Mouse (Mus musculus) hindbrain, embryonic 13.5 days (tissue): Measurements from ENCODE around the gene Cadm2. TPM values are rescaled to one million over a fixed set of nuclear protein-coding genes. Genes with fewer than 3 reads are reported as not detected.
A peak's percentile ranks its signal among the peaks of the same experiment; 100 is the strongest.

Source experiments
- ATAC-seq: fragments of 200-750 bp; cut with Nextera tagmentation; 2 replicates; pipeline ENCODE4 v1.8.0; 2017; ENCODE audit warnings: moderate TSS enrichment; ENCODE audit not compliant: low FRiP score
- H3K27ac ChIP-seq: fragments of 300-500 bp; sonication (generic); 2 replicates; pipeline ENCODE4 v1.5.1; 2015; ENCODE audit warnings: inconsistent platforms, mild to moderate bottlenecking, moderate library complexity
- H3K27me3 ChIP-seq: fragments of 300-500 bp; sonication (generic); 2 replicates; pipeline ENCODE4 v1.6.1; 2015; ENCODE audit warnings: mild to moderate bottlenecking, inconsistent platforms
- H3K36me3 ChIP-seq: fragments of 300-500 bp; sonication (generic); 2 replicates; pipeline ENCODE4 v1.6.1; 2015; ENCODE audit warnings: mild to moderate bottlenecking, inconsistent platforms
- H3K4me1 ChIP-seq: fragments of 300-500 bp; sonication (generic); replicated peaks from 2 replicates; pipeline ENCODE4 v1.6.1; 2015; ENCODE audit warnings: inconsistent platforms
- H3K4me2 ChIP-seq: fragments of 300-500 bp; sonication (generic); 2 replicates; pipeline ENCODE4 v1.6.1; 2015; ENCODE audit warnings: inconsistent platforms, mild to moderate bottlenecking, moderate library complexity
- H3K4me3 ChIP-seq: fragments of 300-500 bp; sonication (generic); 2 replicates; pipeline ENCODE4 v1.5.1; 2015; ENCODE audit warnings: mild to moderate bottlenecking, inconsistent platforms
- H3K9ac ChIP-seq: fragments of 300-500 bp; sonication (generic); 2 replicates; pipeline ENCODE4 v1.6.1; 2015; ENCODE audit warnings: mild to moderate bottlenecking, inconsistent platforms
- H3K9me3 ChIP-seq: fragments of 300-500 bp; sonication (generic); 2 replicates; pipeline ENCODE4 v1.6.1; 2016; ENCODE audit warnings: inconsistent platforms
- WGBS: fragments of 180-500 bp; shearing (Covaris S2); methylation state at CpG from one replicate; pipeline ENCODE4 v1.1.7; 2015; 5-methylcytosine and 5-hydroxymethylcytosine counted together
- polyA plus RNA-seq: library from polyadenylated mRNA; unstranded; fragments of >200 nt; fragmentation: Nextera tagmentation; extraction: Ambion mirVana; gene quantifications from 2 replicates; pipeline ENCODE4 v1.2.1, GENCODE M21; 2015

Gene Cadm2
- polyA plus RNA-seq, 1 experiment from 2014 or later: 31.4 TPM

DNA sequence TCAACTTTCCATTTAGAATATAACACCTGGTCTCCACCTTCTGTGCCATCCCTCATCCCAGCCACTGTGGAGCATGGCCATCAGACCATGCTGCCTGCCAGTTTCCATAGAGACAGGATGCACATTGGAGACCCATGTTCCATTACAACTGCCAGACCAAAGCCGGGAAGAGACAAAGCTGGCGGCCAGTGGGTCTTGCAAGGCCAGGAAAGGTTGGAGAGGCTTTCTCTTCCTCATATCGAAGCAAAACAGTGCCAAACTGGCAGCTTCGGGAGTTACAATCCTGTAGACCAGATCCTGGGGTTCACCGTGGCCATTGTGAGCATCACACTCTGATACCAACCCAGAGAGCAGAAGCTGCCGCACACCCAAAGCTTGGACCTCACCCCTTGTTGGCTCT lies 728.3 kb downstream of the Cadm2 start:
- peak overlapping the region; percentile 30; the same call in 1 of the 2 replicates for H3K27ac ChIP-seq
- no peak overlapping the region for H3K4me2 ChIP-seq
- H3K4me3 ChIP-seq: no peak overlapping the region
- H3K27me3 ChIP-seq: no peaks in the 10 kb centered on the region
- no peak for ATAC-seq
- no peaks in the 10 kb centered on the region for H3K9me3 ChIP-seq
- no peaks in the 10 kb centered on the region for H3K4me1 ChIP-seq
- no peak overlapping the region for H3K9ac ChIP-seq
- 81% methylated on average over 6 of the region's 6 CpGs for WGBS
- H3K36me3 ChIP-seq: no peaks in the 10 kb centered on the region

GRCm38 (mm10) chr16:66891559-66892247 lies 729.0 kb downstream of the Cadm2 start:
- Histone ChIP-seq H3K36me3 (no peaks in the 10 kb centered on the region), H3K4me1 (no peaks in the 10 kb centered on the region), H3K9me3 (no peaks in the 10 kb centered on the region), H3K27ac (no peak overlapping the region), H3K4me3 (no peak overlapping the region), H3K4me2 (no peak overlapping the region), H3K27me3 (no peaks in the 10 kb centered on the region), H3K9ac (no peak overlapping the region)
- no peak for ATAC-seq
- 57% methylated on average over 6 of the region's 6 CpGs for WGBS

DNA sequence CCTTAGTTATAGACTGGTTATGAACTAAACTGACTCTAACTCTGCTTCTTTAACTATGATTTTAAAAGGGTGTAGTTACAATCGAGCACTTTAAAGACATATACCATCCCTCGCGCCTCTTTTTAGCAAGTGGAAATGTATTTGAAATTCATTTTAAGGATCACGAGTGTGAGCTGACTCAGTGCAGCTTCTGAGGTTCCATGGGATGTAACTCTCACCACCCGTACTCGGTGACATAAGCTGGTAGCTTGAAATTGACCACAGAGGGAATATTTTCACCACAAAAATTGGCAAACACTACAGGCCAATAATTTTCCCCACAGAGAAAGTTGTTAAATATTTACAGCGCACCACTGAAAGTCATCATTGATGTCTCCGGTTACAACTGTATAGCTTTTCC lies 730.8 kb downstream of the Cadm2 start:
- WGBS: 91% methylated on average over 8 of the region's 8 CpGs

DNA sequence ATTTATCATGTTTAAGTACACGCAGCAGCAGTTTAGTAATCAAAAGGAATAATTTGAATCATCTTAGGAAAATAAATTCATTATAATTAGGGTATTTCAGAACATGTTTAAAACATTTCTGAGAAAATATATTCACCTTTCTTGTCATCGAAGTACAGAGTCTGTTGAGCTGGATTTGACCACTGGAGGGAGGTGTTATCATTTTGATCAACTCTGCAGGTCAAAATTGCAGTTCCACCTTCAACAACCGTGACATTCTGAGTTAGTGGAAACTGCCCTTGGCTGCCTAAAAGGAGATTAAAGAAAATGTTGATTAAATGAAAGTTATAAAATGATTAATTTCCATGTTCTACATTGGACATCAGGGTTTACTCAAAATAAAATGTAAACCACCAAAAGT lies 738.1 kb downstream of the Cadm2 start:
- H3K4me2 ChIP-seq: no peak overlapping the region
- WGBS: 55% methylated on average over 3 of the region's 3 CpGs
- H3K27ac ChIP-seq: no peak overlapping the region
- ATAC-seq: no peak
- H3K36me3 ChIP-seq: no peaks in the 10 kb centered on the region
- H3K4me1 ChIP-seq: no peaks in the 10 kb centered on the region
- H3K27me3 ChIP-seq: no peaks in the 10 kb centered on the region
- no peaks in the 10 kb centered on the region for H3K9me3 ChIP-seq
- H3K9ac ChIP-seq: no peak overlapping the region
- no peak overlapping the region for H3K4me3 ChIP-seq

More for the DNA sequence above, 730.8 kb downstream of the Cadm2 start:
- Histone ChIP-seq H3K27me3 (no peaks in the 10 kb centered on the region), H3K4me2 (no peak overlapping the region), H3K4me3 (no peak overlapping the region), H3K9me3 (no peaks in the 10 kb centered on the region), H3K9ac (no peak overlapping the region), H3K27ac (no peak overlapping the region), H3K4me1 (no peaks in the 10 kb centered on the region), H3K36me3 (no peaks in the 10 kb centered on the region)
- ATAC-seq: no peak

- Histone ChIP-seq H3K4me2 (no peak overlapping the region), H3K9ac (no peak overlapping the region), H3K9me3 (no peaks in the 10 kb centered on the region), H3K36me3 (no peaks in the 10 kb centered on the region), H3K4me1 (no peaks in the 10 kb centered on the region), H3K27ac (no peak overlapping the region), H3K27me3 (no peaks in the 10 kb centered on the region), H3K4me3 (no peak overlapping the region)
- ATAC-seq: no peak
- WGBS: 90% methylated on average over 3 of the region's 3 CpGs
These were observed 749.5 kb downstream of the Cadm2 start for GRCm38 (mm10) chr16:66871201-66871600.

GRCm38 (mm10) chr16:66851047-66851446 lies 769.7 kb downstream of the Cadm2 start:
- H3K36me3 ChIP-seq: no peaks in the 10 kb centered on the region
- peak; percentile 52; the same call in 1 of the 2 replicates for ATAC-seq
- no peaks in the 10 kb centered on the region for H3K27me3 ChIP-seq
- H3K27ac ChIP-seq: peak overlapping the region; percentile 58
- 29% methylated on average over 3 of the region's 3 CpGs for WGBS
- no peaks in the 10 kb centered on the region for H3K9me3 ChIP-seq
- no peak overlapping the region for H3K9ac ChIP-seq
- peaks cover 8% of the 10 kb centered on the region for H3K4me1 ChIP-seq
- H3K4me3 ChIP-seq: no peak overlapping the region
- 0 out of 2 replicates have a peak overlapping the region, but pooled peaks have one; percentile 3 for H3K4me2 ChIP-seq

GRCm38 (mm10) chr16:66824866-66825265 lies 795.8 kb downstream of the Cadm2 start:
- Histone ChIP-seq H3K4me1 (no peaks in the 10 kb centered on the region), H3K27me3 (no peaks in the 10 kb centered on the region), H3K4me3 (no peak overlapping the region), H3K9me3 (no peaks in the 10 kb centered on the region), H3K36me3 (no peaks in the 10 kb centered on the region), H3K27ac (no peak overlapping the region), H3K9ac (no peak overlapping the region), H3K4me2 (no peak overlapping the region)
- 88% methylated on average over 3 of the region's 3 CpGs for WGBS
- no peak for ATAC-seq

- H3K9me3 ChIP-seq: no peaks in the 10 kb centered on the region
- no peaks in the 10 kb centered on the region for H3K36me3 ChIP-seq
- H3K27ac ChIP-seq: no peak overlapping the region
- ATAC-seq: no peak
- H3K4me1 ChIP-seq: no peaks in the 10 kb centered on the region
- no peak overlapping the region for H3K4me3 ChIP-seq
- no peak overlapping the region for H3K4me2 ChIP-seq
- H3K27me3 ChIP-seq: no peaks in the 10 kb centered on the region
- H3K9ac ChIP-seq: no peak overlapping the region
These were observed 809.2 kb downstream of the Cadm2 start for GRCm38 (mm10) chr16:66811495-66811894.

DNA sequence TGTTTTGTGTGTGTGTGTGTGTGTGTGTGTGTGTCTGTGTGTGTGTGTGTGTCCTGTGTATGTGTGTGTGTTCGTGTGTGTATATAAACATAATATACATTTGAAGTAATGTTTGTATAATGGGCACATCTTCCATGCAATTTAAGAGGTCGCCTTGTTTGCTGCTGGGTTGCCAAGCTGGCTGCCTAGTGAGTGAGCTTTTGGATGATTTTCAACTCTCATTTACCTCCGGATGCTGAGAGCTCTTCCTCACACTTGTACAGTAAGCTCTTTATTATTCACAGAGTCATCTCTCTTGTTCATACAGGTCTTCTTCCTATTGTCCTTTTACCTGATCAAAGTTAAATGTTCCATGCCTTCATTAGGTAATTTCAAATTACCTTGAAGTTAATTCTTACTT lies 822.5 kb downstream of the Cadm2 start:
- H3K27ac ChIP-seq: no peak overlapping the region
- no peak overlapping the region for H3K4me3 ChIP-seq
- no peaks in the 10 kb centered on the region for H3K4me1 ChIP-seq
- H3K9ac ChIP-seq: no peak overlapping the region
- 83% methylated on average over 3 of the region's 3 CpGs for WGBS
- H3K36me3 ChIP-seq: no peaks in the 10 kb centered on the region
- no peak for ATAC-seq
- H3K9me3 ChIP-seq: no peaks in the 10 kb centered on the region
- no peaks in the 10 kb centered on the region for H3K27me3 ChIP-seq
- no peak overlapping the region for H3K4me2 ChIP-seq

GRCm38 (mm10) chr16:66793067-66793466 lies 827.6 kb downstream of the Cadm2 start:
- H3K27ac ChIP-seq: no peak overlapping the region
- no peak overlapping the region for H3K4me3 ChIP-seq
- no peaks in the 10 kb centered on the region for H3K36me3 ChIP-seq
- H3K4me1 ChIP-seq: no peaks in the 10 kb centered on the region
- ATAC-seq: no peak
- H3K9ac ChIP-seq: no peak overlapping the region
- H3K4me2 ChIP-seq: no peak overlapping the region
- WGBS: 86% methylated on average over 3 of the region's 3 CpGs
- H3K9me3 ChIP-seq: no peaks in the 10 kb centered on the region
- H3K27me3 ChIP-seq: no peaks in the 10 kb centered on the region

GRCm38 (mm10) chr16:66771883-66772282 lies 848.8 kb downstream of the Cadm2 start:
- H3K9me3 ChIP-seq: no peaks in the 10 kb centered on the region
- no peaks in the 10 kb centered on the region for H3K36me3 ChIP-seq
- H3K4me2 ChIP-seq: no peak overlapping the region
- no peak overlapping the region for H3K9ac ChIP-seq
- ATAC-seq: no peak
- no peaks in the 10 kb centered on the region for H3K27me3 ChIP-seq
- H3K4me3 ChIP-seq: no peak overlapping the region
- H3K27ac ChIP-seq: no peak overlapping the region
- 25% methylated on average over 4 of the region's 4 CpGs for WGBS
- H3K4me1 ChIP-seq: peaks cover 16% of the 10 kb centered on the region

DNA sequence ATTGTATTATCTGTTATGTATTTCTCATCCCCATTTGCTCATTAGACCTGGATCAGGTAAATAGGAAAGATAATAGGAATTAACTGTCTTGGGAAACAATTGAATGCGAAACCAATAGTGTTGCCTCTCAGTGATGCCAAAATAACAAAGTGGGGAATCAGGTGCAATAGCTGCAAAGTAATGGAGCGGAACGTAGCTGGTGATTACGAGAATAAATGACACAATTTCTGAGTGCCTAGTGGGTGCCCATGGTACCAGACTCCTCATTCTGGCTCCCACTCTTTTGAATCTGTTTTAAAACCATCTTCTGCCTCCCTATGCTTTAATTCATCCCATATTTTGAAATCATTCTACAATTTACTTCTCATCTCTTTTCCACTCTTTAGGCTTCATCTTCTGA lies 851.2 kb downstream of the Cadm2 start:
- Histone ChIP-seq H3K27ac (peak overlapping the region; percentile 30), H3K9me3 (no peaks in the 10 kb centered on the region), H3K36me3 (no peaks in the 10 kb centered on the region), H3K27me3 (no peaks in the 10 kb centered on the region), H3K4me3 (no peak overlapping the region), H3K4me2 (no peak overlapping the region), H3K4me1 (peaks cover 13% of the 10 kb centered on the region), H3K9ac (no peak overlapping the region)
- ATAC-seq: peak; percentile 70
- 50% methylated on average over 4 of the region's 4 CpGs for WGBS

DNA sequence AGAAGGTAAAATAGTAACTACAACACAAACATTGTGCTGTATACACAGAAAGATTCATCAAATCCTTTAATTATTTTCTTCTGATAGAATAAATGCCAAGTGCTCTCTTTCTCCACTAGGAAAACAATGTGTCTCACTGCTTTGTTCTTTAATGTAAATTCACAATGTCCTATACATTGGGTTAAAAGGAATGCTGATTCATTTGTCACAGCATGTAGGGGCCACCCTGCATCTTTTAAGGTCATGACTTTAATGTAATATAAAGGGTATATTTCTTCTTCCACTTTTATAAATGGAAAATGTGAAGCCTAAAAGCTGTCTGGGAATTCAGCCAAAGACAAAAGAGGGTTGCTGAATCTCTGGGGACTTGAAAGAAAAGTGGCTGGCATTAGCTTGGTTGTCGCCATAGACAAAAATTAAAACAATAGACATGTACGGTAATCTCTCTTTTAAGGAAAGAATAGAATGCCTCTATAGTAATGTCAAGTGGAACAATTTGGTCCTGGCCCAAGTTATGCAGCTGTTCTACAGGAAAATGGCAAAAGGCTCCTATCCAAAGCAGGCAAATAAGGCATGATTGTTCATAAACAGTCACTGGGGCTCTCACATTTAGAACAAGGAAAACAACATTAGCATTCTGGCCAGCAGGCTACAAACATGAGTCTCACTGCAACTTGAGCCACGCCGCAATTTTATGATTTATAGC lies 851.9 kb downstream of the Cadm2 start:
- no peak overlapping the region for H3K4me2 ChIP-seq
- no peaks in the 10 kb centered on the region for H3K9me3 ChIP-seq
- H3K36me3 ChIP-seq: no peaks in the 10 kb centered on the region
- H3K4me1 ChIP-seq: peaks cover 13% of the 10 kb centered on the region
- H3K4me3 ChIP-seq: no peak overlapping the region
- no peak overlapping the region for H3K9ac ChIP-seq
- peak; percentile 63 for ATAC-seq
- peak overlapping the region; percentile 81 for H3K27ac ChIP-seq
- WGBS: 24% methylated on average over 4 of the region's 4 CpGs
- H3K27me3 ChIP-seq: no peaks in the 10 kb centered on the region
